Mouse (Mus musculus) myocyte (in vitro differentiated cells): ENCODE measurements around the gene Pi4kb.

Experiments
- E2F4 ChIP-seq: IDR thresholded peaks from one replicate; pipeline ENCODE4 v1.6.1; 2011; ENCODE audit warnings: mild to moderate bottlenecking, control low read depth, moderate library complexity; ENCODE audit not compliant: insufficient read depth
- POLR2A ChIP-seq: IDR thresholded peaks from one replicate; pipeline ENCODE4 v1.6.1; 2011; ENCODE audit warnings: low read depth, mild to moderate bottlenecking, control low read depth, moderate library complexity; ENCODE audit not compliant: insufficient read length
- REST ChIP-seq: IDR thresholded peaks from one replicate; pipeline ENCODE4 v1.6.1; 2011; ENCODE audit warnings: mild to moderate bottlenecking, control low read depth, moderate library complexity; ENCODE audit not compliant: insufficient read depth, insufficient read length
- SRF ChIP-seq: IDR thresholded peaks from one replicate; pipeline ENCODE4 v1.6.1; 2011; ENCODE audit warnings: low read depth; ENCODE audit not compliant: control insufficient read depth, insufficient read length

DNA sequence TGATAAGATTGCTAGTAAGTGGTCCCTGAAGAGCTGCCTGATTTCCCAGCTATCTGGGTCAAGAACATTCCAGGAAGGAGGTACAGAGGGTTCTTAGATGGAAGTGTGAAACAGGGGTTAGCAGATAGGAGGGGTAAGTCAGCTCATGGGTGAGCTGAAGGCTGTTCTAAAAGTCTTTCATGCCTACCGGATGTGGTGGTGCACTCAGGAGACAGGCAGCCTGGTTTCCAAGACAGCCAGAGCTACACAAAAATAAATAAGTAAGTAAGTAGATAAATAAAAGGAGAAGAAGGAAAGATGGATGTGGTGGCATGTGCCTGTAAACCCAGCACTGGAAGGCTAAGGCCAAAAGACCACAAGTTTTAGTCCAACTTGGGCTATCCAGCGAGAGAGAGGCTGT is 44.2 kb downstream of the Pi4kb start:
- no peak for TF ChIP-seq POLR2A
- TF ChIP-seq E2F4 = no peak
- TF ChIP-seq REST = no peak
- TF ChIP-seq SRF = no peak
